Mouse (Mus musculus): ENCODE results near the gene Stx1b. TPM values are rescaled to one million over a fixed set of nuclear protein-coding genes. Genes with fewer than 3 reads are reported as not detected.
A peak's percentile ranks its signal among the peaks of the same experiment; 100 is the strongest.

Stx1b gene
- polyA plus RNA-seq, 1 experiment from 2014 or later: 0.20 TPM

DNA sequence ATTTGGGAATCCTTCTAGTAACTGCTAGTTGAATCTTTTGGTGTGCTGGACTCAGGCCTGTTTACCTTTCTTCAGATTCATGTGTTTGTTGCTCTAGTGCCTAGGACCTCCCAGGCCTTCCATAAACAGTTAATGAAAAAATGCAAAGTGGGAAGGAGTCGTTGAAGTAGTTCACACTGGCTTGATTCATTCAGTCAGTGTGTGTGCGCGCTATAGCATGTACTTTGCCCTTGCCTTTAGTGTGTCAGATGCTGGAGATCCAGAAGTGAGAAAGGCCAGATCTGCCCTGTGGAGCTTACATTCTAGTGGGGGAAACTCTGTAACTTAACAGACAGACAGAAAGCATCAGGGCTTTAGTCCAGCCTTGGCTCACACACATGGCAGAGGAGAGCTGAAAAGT, 63.9 kb downstream of the Stx1b start:
- Histone ChIP-seq H3K27me3 (replicated peaks) (no peaks in the 10 kb centered on the region), H3K4me1 (peaks cover 20% of the 10 kb centered on the region), H3K4me3 (no peak overlapping the region), H3K36me3 (peaks cover 49% of the 10 kb centered on the region), H3K9ac (no peak overlapping the region), H3K9me3 (replicated peaks) (no peaks in the 10 kb centered on the region), H3K4me2 (no peak overlapping the region), H3K27ac (no peak overlapping the region)
- 80% methylated on average over 3 of the region's 3 CpGs for WGBS (ENCODE audit: insufficient replicate concordance)
- ATAC-seq: no peak

DNA sequence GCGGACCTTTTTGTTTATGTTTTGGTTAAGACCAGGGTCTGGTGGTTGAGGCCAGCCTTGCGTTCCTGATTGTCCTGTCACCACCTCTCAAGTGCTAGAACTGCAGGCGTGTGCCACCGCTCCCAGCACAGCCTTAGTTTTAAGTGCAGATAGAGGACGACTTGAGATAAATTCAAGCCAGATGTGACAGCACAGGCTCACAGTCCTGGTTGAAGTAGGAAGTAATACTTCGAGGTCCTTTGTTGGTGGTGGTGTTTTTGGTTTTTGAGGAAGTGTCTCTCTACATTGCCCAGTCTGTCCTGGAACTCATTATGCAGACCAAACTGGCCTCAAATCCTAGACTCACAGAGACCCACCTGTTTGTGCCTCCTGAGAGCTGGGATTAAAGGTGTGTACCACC, 64.6 kb downstream of the Stx1b start:
- Histone ChIP-seq H3K36me3 (peaks cover 51% of the 10 kb centered on the region), H3K27ac (peak overlapping the region; percentile 7; the same call in 1 of the 2 replicates), H3K4me3 (no peak overlapping the region), H3K9ac (0 out of 2 replicates have a peak overlapping the region, but pooled peaks have one; percentile 9), H3K4me1 (peaks cover 17% of the 10 kb centered on the region), H3K9me3 (replicated peaks) (no peaks in the 10 kb centered on the region), H3K4me2 (no peak overlapping the region), H3K27me3 (replicated peaks) (no peaks in the 10 kb centered on the region)
- 27% methylated on average over 6 of the region's 6 CpGs for WGBS (ENCODE audit: insufficient replicate concordance)
- ATAC-seq: no peak

Other genes starting within 250 kb of the Stx1b start
- gene Ccdc189, start 236.0 kb downstream of the Stx1b start, polyA plus RNA-seq (2016; fragmentation: Nextera tagmentation; extraction: Ambion mirVana): 7.9 and 8.8 TPM in 2 replicates
- 36.3 and 36.9 TPM in 2 replicates for gene Rnf40, start 235.8 kb downstream of the Stx1b start, polyA plus RNA-seq (2016; fragmentation: Nextera tagmentation; extraction: Ambion mirVana)
- 3.3 and 3.8 TPM in 2 replicates for gene Zfp629, start 208.8 kb downstream of the Stx1b start, polyA plus RNA-seq (2016; fragmentation: Nextera tagmentation; extraction: Ambion mirVana)
- gene Bcl7c, start 115.6 kb downstream of the Stx1b start, polyA plus RNA-seq (2016; fragmentation: Nextera tagmentation; extraction: Ambion mirVana): 40.6 and 43.6 TPM in 2 replicates
- 3.6 and 4.6 TPM in 2 replicates for gene Ctf1, start 111.8 kb downstream of the Stx1b start, polyA plus RNA-seq (2016; fragmentation: Nextera tagmentation; extraction: Ambion mirVana)
- 0.13 and 0.26 TPM in 2 replicates for gene Ctf2, start 92.4 kb downstream of the Stx1b start, polyA plus RNA-seq (2016; fragmentation: Nextera tagmentation; extraction: Ambion mirVana)
- 3.7 TPM in 2 replicates for gene Fbxl19, start 80.0 kb downstream of the Stx1b start, polyA plus RNA-seq (2016; fragmentation: Nextera tagmentation; extraction: Ambion mirVana)
- 14.8 and 15.0 TPM in 2 replicates for gene Orai3, start 54.7 kb downstream of the Stx1b start, polyA plus RNA-seq (2016; fragmentation: Nextera tagmentation; extraction: Ambion mirVana)
- 13.1 and 13.7 TPM in 2 replicates for gene Setd1a, start 47.9 kb downstream of the Stx1b start, polyA plus RNA-seq (2016; fragmentation: Nextera tagmentation; extraction: Ambion mirVana)
- gene Gm49388, start 38.9 kb downstream of the Stx1b start, polyA plus RNA-seq (2016; fragmentation: Nextera tagmentation; extraction: Ambion mirVana): not detected in 2 replicates
- gene Hsd3b7, start 23.9 kb downstream of the Stx1b start, polyA plus RNA-seq (2016; fragmentation: Nextera tagmentation; extraction: Ambion mirVana): 28.0 and 29.8 TPM in 2 replicates
- 19.0 and 21.1 TPM in 2 replicates for gene Stx4a, start 255 bp downstream of the Stx1b start, polyA plus RNA-seq (2016; fragmentation: Nextera tagmentation; extraction: Ambion mirVana)
- 8.6 and 9.1 TPM in 2 replicates for gene Zfp646, start 51.7 kb upstream of the Stx1b start, polyA plus RNA-seq (2016; fragmentation: Nextera tagmentation; extraction: Ambion mirVana)
- gene Zfp668, start 52.3 kb upstream of the Stx1b start, polyA plus RNA-seq (2016; fragmentation: Nextera tagmentation; extraction: Ambion mirVana): 11.2 and 11.3 TPM in 2 replicates
- 0.26 and 0.49 TPM in 2 replicates for gene Prss53, start 66.4 kb upstream of the Stx1b start, polyA plus RNA-seq (2016; fragmentation: Nextera tagmentation; extraction: Ambion mirVana)
- gene Gm21974, start 70.9 kb upstream of the Stx1b start, polyA plus RNA-seq (2016; fragmentation: Nextera tagmentation; extraction: Ambion mirVana): not detected in 2 replicates
- gene Vkorc1, start 71.1 kb upstream of the Stx1b start, polyA plus RNA-seq (2016; fragmentation: Nextera tagmentation; extraction: Ambion mirVana): 75.0 and 80.3 TPM in 2 replicates
- 81.3 and 82.2 TPM in 2 replicates for gene Bckdk, start 79.5 kb upstream of the Stx1b start, polyA plus RNA-seq (2016; fragmentation: Nextera tagmentation; extraction: Ambion mirVana)
- gene Kat8, start 88.0 kb upstream of the Stx1b start, polyA plus RNA-seq (2016; fragmentation: Nextera tagmentation; extraction: Ambion mirVana): 29.5 and 31.0 TPM in 2 replicates
- gene Prss8, start 105.6 kb upstream of the Stx1b start, polyA plus RNA-seq (2016; fragmentation: Nextera tagmentation; extraction: Ambion mirVana): 4.0 and 4.4 TPM in 2 replicates
- gene Prss36, start 122.2 kb upstream of the Stx1b start, polyA plus RNA-seq (2016; fragmentation: Nextera tagmentation; extraction: Ambion mirVana): 3.9 and 5.1 TPM in 2 replicates
- gene Fus, start 142.9 kb upstream of the Stx1b start, polyA plus RNA-seq (2016; fragmentation: Nextera tagmentation; extraction: Ambion mirVana): 217 and 225 TPM in 2 replicates
- gene Pycard, start 169.3 kb upstream of the Stx1b start, polyA plus RNA-seq (2016; fragmentation: Nextera tagmentation; extraction: Ambion mirVana): 32.9 and 33.8 TPM in 2 replicates
- gene Trim72, start 179.4 kb upstream of the Stx1b start, polyA plus RNA-seq (2016; fragmentation: Nextera tagmentation; extraction: Ambion mirVana): not detected in 2 replicates
- gene Itgam, start 238.1 kb upstream of the Stx1b start, polyA plus RNA-seq (2016; fragmentation: Nextera tagmentation; extraction: Ambion mirVana): 2.1 and 2.2 TPM in 2 replicates
- not detected in 2 replicates for gene Gm49368, start 238.1 kb upstream of the Stx1b start, polyA plus RNA-seq (2016; fragmentation: Nextera tagmentation; extraction: Ambion mirVana)